Mouse (Mus musculus): Measurements from ENCODE around the gene Ankrd11. TPM values are rescaled to one million over a fixed set of nuclear protein-coding genes. Genes with fewer than 3 reads are reported as not detected.

Ankrd11 gene
- polyA plus RNA-seq, 1 experiment from 2014 or later: 33.6 TPM

DNA sequence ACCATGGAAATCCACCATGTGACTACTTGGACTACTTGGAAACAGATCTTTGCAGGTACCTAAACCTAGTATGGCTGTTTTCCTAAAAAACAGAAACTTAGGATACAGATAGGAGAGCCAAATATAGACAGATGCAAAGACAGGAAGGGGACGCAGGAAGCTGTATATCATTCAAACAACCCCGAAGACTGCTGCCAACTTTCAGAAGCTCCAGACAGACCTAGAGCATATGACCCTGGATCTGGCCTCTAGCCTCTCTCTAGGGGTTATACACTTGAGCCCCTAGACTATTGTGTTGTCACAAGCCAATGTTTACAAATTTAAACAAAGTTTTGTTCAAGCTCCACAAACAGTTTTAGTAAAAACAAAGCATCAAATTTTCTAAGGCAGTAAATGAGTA, 80.6 kb downstream of the Ankrd11 start:
- Histone ChIP-seq H3K4me1 (replicated peaks; ENCODE audit: control insufficient read depth, insufficient read depth, low read length) (0 out of 2 replicates have a peak, but pooled peaks cover 4% of the 10 kb centered on the region), H3K9ac (replicated peaks; ENCODE audit: low read depth, low read length) (no peak overlapping the region), H3K4me2 (ENCODE audit: low read length) (no peak overlapping the region), H3K36me3 (ENCODE audit: control insufficient read depth, insufficient read depth) (no peaks in the 10 kb centered on the region), H3K27me3 (replicated peaks; ENCODE audit: control insufficient read depth, insufficient read depth, low read length) (no peaks in the 10 kb centered on the region), H3K27ac (ENCODE audit: low read length) (no peak overlapping the region), H3K4me3 (replicated peaks; ENCODE audit: low read length) (no peak overlapping the region), H3K9me3 (ENCODE audit: control insufficient read depth, low read length) (no peaks in the 10 kb centered on the region)
- no peak for ATAC-seq
- 79% methylated on average over 2 of the region's 2 CpGs for WGBS

- H3K4me2 ChIP-seq (ENCODE audit: low read length): no peak overlapping the region
- no peak overlapping the region for H3K9ac ChIP-seq (replicated peaks; ENCODE audit: low read depth, low read length)
- 27% methylated on average over 1 of the region's 1 CpGs for whole genome bisulfite sequencing
- no peak for ATAC-seq
- no peak overlapping the region for H3K4me3 ChIP-seq (replicated peaks; ENCODE audit: low read length)
- H3K27me3 ChIP-seq (replicated peaks; ENCODE audit: control insufficient read depth, insufficient read depth, low read length): no peaks in the 10 kb centered on the region
- H3K9me3 ChIP-seq (ENCODE audit: control insufficient read depth, low read length): no peaks in the 10 kb centered on the region
- no peaks in the 10 kb centered on the region for H3K36me3 ChIP-seq (ENCODE audit: control insufficient read depth, insufficient read depth)
- no peak overlapping the region for H3K27ac ChIP-seq (ENCODE audit: low read length)
- 0 out of 2 replicates have a peak, but pooled peaks cover 4% of the 10 kb centered on the region for H3K4me1 ChIP-seq (replicated peaks; ENCODE audit: control insufficient read depth, insufficient read depth, low read length)
Observed at GRCm38 (mm10) chr8:122960932-122961331, 81.1 kb downstream of the Ankrd11 start.

DNA sequence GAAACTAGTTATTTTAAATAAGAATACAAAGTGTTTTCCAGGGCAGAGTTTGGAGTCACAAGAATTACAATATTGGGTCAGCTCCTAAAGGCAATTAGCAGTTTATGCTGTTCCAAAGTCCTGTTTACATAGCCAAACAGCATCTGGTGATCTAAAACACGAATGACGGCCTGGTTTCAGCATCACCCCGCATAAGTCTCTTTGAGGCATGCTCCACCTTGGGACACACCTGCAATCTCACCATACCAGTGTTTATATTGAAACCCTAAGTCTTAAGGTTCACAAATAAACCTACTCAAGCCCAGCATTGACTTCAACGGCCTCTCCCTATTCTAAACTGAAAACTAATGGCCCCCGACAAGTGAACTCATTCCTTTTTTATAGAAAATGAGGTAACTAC, 81.8 kb downstream of the Ankrd11 start:
- Histone ChIP-seq H3K9me3 (ENCODE audit: control insufficient read depth, low read length) (no peaks in the 10 kb centered on the region), H3K4me1 (replicated peaks; ENCODE audit: control insufficient read depth, insufficient read depth, low read length) (0 out of 2 replicates have a peak, but pooled peaks cover 8% of the 10 kb centered on the region), H3K4me3 (replicated peaks; ENCODE audit: low read length) (no peak overlapping the region), H3K4me2 (ENCODE audit: low read length) (no peak overlapping the region), H3K36me3 (ENCODE audit: control insufficient read depth, insufficient read depth) (no peaks in the 10 kb centered on the region), H3K27me3 (replicated peaks; ENCODE audit: control insufficient read depth, insufficient read depth, low read length) (no peaks in the 10 kb centered on the region), H3K9ac (replicated peaks; ENCODE audit: low read depth, low read length) (no peak overlapping the region), H3K27ac (ENCODE audit: low read length) (no peak overlapping the region)
- no peak for ATAC-seq
- WGBS: 82% methylated on average over 5 of the region's 5 CpGs

- 90% methylated on average over 3 of the region's 3 CpGs for WGBS
Observed at GRCm38 (mm10) chr8:122955997-122956396, 86.1 kb downstream of the Ankrd11 start.

GRCm38 (mm10) chr8:122955195-122955594, 86.9 kb downstream of the Ankrd11 start:
- H3K4me3 ChIP-seq (replicated peaks; ENCODE audit: low read length): no peak overlapping the region
- H3K4me1 ChIP-seq (replicated peaks; ENCODE audit: control insufficient read depth, insufficient read depth, low read length): peaks cover 7% of the 10 kb centered on the region; the same call in 1 of the 2 replicates
- ATAC-seq: no peak
- no peaks in the 10 kb centered on the region for H3K36me3 ChIP-seq (ENCODE audit: control insufficient read depth, insufficient read depth)
- H3K27me3 ChIP-seq (replicated peaks; ENCODE audit: control insufficient read depth, insufficient read depth, low read length): no peaks in the 10 kb centered on the region
- no peak overlapping the region for H3K9ac ChIP-seq (replicated peaks; ENCODE audit: low read depth, low read length)
- H3K9me3 ChIP-seq (ENCODE audit: control insufficient read depth, low read length): no peaks in the 10 kb centered on the region
- H3K27ac ChIP-seq (ENCODE audit: low read length): no peak overlapping the region
- no peak overlapping the region for H3K4me2 ChIP-seq (ENCODE audit: low read length)

More at GRCm38 (mm10) chr8:122955997-122956396, 86.1 kb downstream of the Ankrd11 start:
- Histone ChIP-seq H3K9me3 (ENCODE audit: control insufficient read depth, low read length) (no peaks in the 10 kb centered on the region), H3K36me3 (ENCODE audit: control insufficient read depth, insufficient read depth) (no peaks in the 10 kb centered on the region), H3K9ac (replicated peaks; ENCODE audit: low read depth, low read length) (no peak overlapping the region), H3K4me1 (replicated peaks; ENCODE audit: control insufficient read depth, insufficient read depth, low read length) (peaks cover 10% of the 10 kb centered on the region; the same call in 1 of the 2 replicates), H3K4me3 (replicated peaks; ENCODE audit: low read length) (no peak overlapping the region), H3K4me2 (ENCODE audit: low read length) (no peak overlapping the region), H3K27me3 (replicated peaks; ENCODE audit: control insufficient read depth, insufficient read depth, low read length) (no peaks in the 10 kb centered on the region), H3K27ac (ENCODE audit: low read length) (no peak overlapping the region)
- no peak for ATAC-seq

GRCm38 (mm10) chr8:122954090-122954799, 87.8 kb downstream of the Ankrd11 start:
- Histone ChIP-seq H3K4me2 (ENCODE audit: low read length) (no peak overlapping the region), H3K9me3 (ENCODE audit: control insufficient read depth, low read length) (no peaks in the 10 kb centered on the region), H3K4me3 (replicated peaks; ENCODE audit: low read length) (no peak overlapping the region), H3K36me3 (ENCODE audit: control insufficient read depth, insufficient read depth) (no peaks in the 10 kb centered on the region), H3K27ac (ENCODE audit: low read length) (0 out of 2 replicates have a peak overlapping the region, but pooled peaks have one; percentile 21), H3K27me3 (replicated peaks; ENCODE audit: control insufficient read depth, insufficient read depth, low read length) (no peaks in the 10 kb centered on the region), H3K4me1 (replicated peaks; ENCODE audit: control insufficient read depth, insufficient read depth, low read length) (peaks cover 7% of the 10 kb centered on the region; the same call in 1 of the 2 replicates), H3K9ac (replicated peaks; ENCODE audit: low read depth, low read length) (no peak overlapping the region)
- WGBS: 84% methylated on average over 3 of the region's 3 CpGs
- no peak for ATAC-seq

DNA sequence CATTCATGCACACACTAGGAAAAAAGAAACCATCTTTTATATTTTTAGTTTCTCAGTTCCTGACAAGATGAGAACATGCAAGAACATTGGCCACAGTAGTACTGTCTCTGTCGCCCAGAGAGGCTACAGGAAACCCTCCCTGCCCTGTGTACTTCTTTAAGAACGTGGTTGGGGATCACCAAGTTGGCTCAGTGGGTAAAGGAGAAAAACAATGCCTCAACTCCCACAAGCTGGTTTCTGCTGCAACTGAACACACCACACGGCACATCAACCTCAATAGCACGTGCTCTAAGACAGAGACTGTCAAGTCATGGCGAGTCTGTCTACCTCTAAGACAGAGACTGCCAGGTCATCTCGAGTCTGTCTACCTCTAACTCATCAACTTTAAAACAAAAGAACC, 89.0 kb downstream of the Ankrd11 start:
- Histone ChIP-seq H3K4me1 (replicated peaks; ENCODE audit: control insufficient read depth, insufficient read depth, low read length) (peaks cover 7% of the 10 kb centered on the region; the same call in 1 of the 2 replicates), H3K27me3 (replicated peaks; ENCODE audit: control insufficient read depth, insufficient read depth, low read length) (no peaks in the 10 kb centered on the region), H3K9ac (replicated peaks; ENCODE audit: low read depth, low read length) (no peak overlapping the region), H3K27ac (ENCODE audit: low read length) (no peak overlapping the region), H3K4me2 (ENCODE audit: low read length) (no peak overlapping the region), H3K36me3 (ENCODE audit: control insufficient read depth, insufficient read depth) (no peaks in the 10 kb centered on the region), H3K4me3 (replicated peaks; ENCODE audit: low read length) (no peak overlapping the region), H3K9me3 (ENCODE audit: control insufficient read depth, low read length) (no peaks in the 10 kb centered on the region)
- WGBS: 89% methylated on average over 6 of the region's 6 CpGs
- no peak for ATAC-seq

DNA sequence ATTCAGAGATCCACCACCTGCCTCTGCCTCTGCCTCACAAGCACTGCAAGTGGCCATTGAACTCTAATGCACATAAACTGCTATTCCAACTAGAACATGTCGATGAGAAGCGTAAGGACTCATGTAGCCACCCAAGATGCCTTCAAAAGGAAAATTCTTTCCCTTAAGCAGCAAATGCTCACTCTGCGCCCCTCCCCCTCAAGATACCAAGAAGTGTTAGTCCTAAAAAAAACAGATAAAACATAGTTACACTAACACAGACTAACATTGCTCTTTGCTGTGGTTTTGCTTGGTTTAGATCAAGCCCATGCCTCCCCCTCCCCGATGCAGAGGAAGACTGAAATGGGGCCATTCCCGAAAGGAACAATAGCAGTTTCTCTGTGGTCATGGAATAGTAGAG, 90.6 kb downstream of the Ankrd11 start:
- H3K27ac ChIP-seq (ENCODE audit: low read length): no peak overlapping the region
- no peaks in the 10 kb centered on the region for H3K27me3 ChIP-seq (replicated peaks; ENCODE audit: control insufficient read depth, insufficient read depth, low read length)
- no peaks in the 10 kb centered on the region for H3K9me3 ChIP-seq (ENCODE audit: control insufficient read depth, low read length)
- H3K36me3 ChIP-seq (ENCODE audit: control insufficient read depth, insufficient read depth): no peaks in the 10 kb centered on the region
- H3K4me1 ChIP-seq (replicated peaks; ENCODE audit: control insufficient read depth, insufficient read depth, low read length): peaks cover 7% of the 10 kb centered on the region; the same call in 1 of the 2 replicates
- H3K4me3 ChIP-seq (replicated peaks; ENCODE audit: low read length): no peak overlapping the region
- WGBS: 87% methylated on average over 5 of the region's 5 CpGs
- H3K9ac ChIP-seq (replicated peaks; ENCODE audit: low read depth, low read length): no peak overlapping the region
- no peak for ATAC-seq
- no peak overlapping the region for H3K4me2 ChIP-seq (ENCODE audit: low read length)

- Histone ChIP-seq H3K27me3 (replicated peaks; ENCODE audit: control insufficient read depth, insufficient read depth, low read length) (no peaks in the 10 kb centered on the region), H3K4me2 (ENCODE audit: low read length) (no peak overlapping the region), H3K9ac (replicated peaks; ENCODE audit: low read depth, low read length) (no peak overlapping the region), H3K27ac (ENCODE audit: low read length) (no peak overlapping the region), H3K4me3 (replicated peaks; ENCODE audit: low read length) (no peak overlapping the region), H3K4me1 (replicated peaks; ENCODE audit: control insufficient read depth, insufficient read depth, low read length) (no peaks in the 10 kb centered on the region; the same call in 1 of the 2 replicates), H3K9me3 (ENCODE audit: control insufficient read depth, low read length) (no peaks in the 10 kb centered on the region), H3K36me3 (ENCODE audit: control insufficient read depth, insufficient read depth) (no peaks in the 10 kb centered on the region)
- 77% methylated on average over 5 of the region's 5 CpGs for WGBS
- ATAC-seq: no peak
Observed at GRCm38 (mm10) chr8:122949701-122950100, 92.4 kb downstream of the Ankrd11 start.
